Mouse (Mus musculus): Measurements from ENCODE around the gene Slc9a1. TPM values are rescaled to one million over a fixed set of nuclear protein-coding genes. Genes with fewer than 3 reads are reported as not detected.
A peak's percentile ranks its signal among the peaks of the same experiment; 100 is the strongest.

The Slc9a1 gene
- polyA plus RNA-seq, 1 experiment from 2014 or later = 6.1 TPM

DNA sequence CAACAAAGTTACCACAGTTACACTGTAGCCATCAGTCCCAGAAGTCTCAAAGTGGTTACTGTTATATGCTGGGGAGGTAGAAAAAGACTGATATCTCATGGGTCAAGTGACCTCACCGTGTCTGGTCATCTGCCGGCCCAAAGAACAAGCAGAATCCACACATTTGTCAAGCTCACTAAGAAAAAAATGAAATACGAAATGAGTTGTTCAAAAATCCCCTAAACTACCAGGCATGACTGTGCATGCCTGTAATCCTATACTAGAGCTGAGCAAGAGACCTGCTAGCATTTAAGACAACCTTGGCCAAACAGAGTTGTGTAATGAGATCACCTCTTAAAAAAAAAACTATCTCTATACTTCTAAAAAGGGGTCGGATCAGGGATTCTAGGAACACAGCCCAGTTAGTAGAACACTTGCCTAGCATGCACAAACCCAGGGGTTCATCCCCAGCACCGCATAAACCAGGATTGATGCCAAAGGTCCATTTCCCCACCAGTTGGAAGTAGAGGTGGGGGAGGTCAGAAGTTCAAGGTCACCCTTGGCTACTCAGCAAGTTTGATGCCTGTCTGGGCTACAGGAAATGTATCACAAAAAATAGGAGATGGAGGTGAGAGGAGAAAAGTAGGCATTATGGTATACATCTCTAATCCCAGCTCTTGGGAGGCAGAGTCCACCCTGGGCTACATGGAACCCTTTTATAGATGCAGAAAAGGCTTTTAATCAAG lies 21.3 kb upstream of the Slc9a1 start:
- WGBS = 89% methylated on average over 5 of the region's 5 CpGs
- Histone ChIP-seq H3K27me3 (replicated peaks; ENCODE audit: control insufficient read depth, insufficient read depth, low read length) (no peaks in the 10 kb centered on the region), H3K27ac (ENCODE audit: low read depth, low read length) (no peak overlapping the region), H3K36me3 (ENCODE audit: control insufficient read depth, insufficient read depth) (no peaks in the 10 kb centered on the region), H3K9ac (ENCODE audit: low read depth, low read length) (no peak overlapping the region), H3K4me3 (ENCODE audit: low read depth, low read length) (no peak overlapping the region), H3K4me1 (replicated peaks; ENCODE audit: control insufficient read depth, insufficient read depth, low read length) (no peaks in the 10 kb centered on the region), H3K9me3 (ENCODE audit: control insufficient read depth) (no peaks in the 10 kb centered on the region), H3K4me2 (replicated peaks; ENCODE audit: low read depth) (no peak overlapping the region)
- no peak for ATAC-seq
- TF ChIP-seq CTCF (IDR thresholded peaks at IDR 0.05; ENCODE audit: low read depth) = no peak

DNA sequence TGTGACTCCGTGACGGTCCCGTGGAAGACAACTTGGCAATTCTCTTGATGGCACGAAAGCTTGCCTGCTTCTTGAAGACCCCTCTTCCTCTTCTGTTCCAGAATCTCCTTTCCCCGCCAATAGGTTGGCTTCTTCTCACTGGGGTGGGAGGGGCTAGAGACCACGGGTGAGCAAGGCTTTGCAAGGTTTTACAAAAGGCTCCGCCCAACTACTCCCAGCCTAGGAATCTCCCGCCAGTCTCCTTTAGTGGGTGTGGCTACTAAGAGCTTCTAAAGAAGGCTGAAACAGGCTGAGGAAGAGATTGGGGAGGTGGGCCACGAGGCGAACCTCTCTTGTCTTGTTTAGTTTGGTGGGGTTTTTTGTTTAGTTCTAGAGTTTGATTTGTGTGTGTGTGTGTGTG lies 16.7 kb upstream of the Slc9a1 start:
- 73% methylated on average over 10 of the region's 10 CpGs for WGBS
- no peak overlapping the region for H3K4me2 ChIP-seq (replicated peaks; ENCODE audit: low read depth)
- no peaks in the 10 kb centered on the region for H3K36me3 ChIP-seq (ENCODE audit: control insufficient read depth, insufficient read depth)
- ATAC-seq = no peak
- TF ChIP-seq CTCF (IDR thresholded peaks at IDR 0.05; ENCODE audit: low read depth) = no peak
- H3K4me1 ChIP-seq (replicated peaks; ENCODE audit: control insufficient read depth, insufficient read depth, low read length) = no peaks in the 10 kb centered on the region
- no peaks in the 10 kb centered on the region for H3K9me3 ChIP-seq (ENCODE audit: control insufficient read depth)
- H3K9ac ChIP-seq (ENCODE audit: low read depth, low read length) = no peak overlapping the region
- H3K4me3 ChIP-seq (ENCODE audit: low read depth, low read length) = no peak overlapping the region
- no peaks in the 10 kb centered on the region for H3K27me3 ChIP-seq (replicated peaks; ENCODE audit: control insufficient read depth, insufficient read depth, low read length)
- H3K27ac ChIP-seq (ENCODE audit: low read depth, low read length) = no peak overlapping the region

DNA sequence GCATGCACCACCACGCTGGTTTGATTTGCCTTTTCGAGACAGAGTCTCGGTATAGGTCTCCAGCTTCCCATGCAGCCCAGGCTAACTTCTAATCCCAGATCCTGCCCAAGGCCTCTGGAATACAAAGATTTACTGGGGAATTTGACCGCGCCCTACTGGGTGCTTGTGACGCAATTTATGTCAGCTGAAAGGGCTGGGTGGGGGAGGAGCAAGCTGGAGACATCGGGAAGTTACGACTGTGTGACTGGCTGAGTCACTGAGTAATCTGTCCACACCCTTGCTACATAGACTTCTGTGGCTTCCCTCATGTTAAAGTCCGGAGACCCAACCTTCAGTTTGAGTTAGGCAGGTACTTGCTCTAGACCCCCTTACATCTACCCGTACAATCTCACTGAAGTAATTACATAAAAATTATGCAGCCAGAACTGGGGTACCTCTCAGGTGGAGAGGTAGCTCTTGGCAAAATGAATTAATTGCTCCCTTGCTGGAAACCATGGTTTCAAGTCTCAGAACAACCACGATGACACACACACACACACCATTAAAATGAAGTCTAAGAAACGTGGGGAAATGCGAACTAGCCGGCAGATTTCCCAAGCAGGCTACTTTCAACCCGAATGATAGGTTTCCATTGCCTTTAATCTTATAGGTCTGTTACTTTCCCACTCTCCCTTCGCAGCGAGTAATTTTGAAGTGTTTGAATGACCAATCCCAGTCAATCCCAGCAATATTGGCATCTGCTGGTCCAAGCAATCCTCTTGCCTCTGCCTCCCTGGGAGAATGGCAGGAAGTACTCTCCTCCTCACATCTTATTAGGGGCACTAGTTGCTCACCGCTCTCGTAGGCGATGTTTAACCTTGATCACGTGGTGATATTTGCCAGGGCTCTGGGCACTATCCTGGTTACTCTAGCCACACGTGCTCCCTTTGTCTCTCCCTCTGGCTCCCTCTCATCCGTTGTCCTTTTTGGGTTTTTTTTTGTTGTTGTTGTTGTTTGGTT lies 15.8 kb upstream of the Slc9a1 start, which contains the start of gene Wdtc1:
Wdtc1 (minus strand) TSS at position 115 of the 999 bp plus-strand sequence.
- no peak for TF ChIP-seq CTCF (IDR thresholded peaks at IDR 0.05; ENCODE audit: low read depth)
- H3K27me3 ChIP-seq (replicated peaks; ENCODE audit: control insufficient read depth, insufficient read depth, low read length) = no peaks in the 10 kb centered on the region
- H3K27ac ChIP-seq (ENCODE audit: low read depth, low read length) = peak within 1 kb of the TSS; percentile 50; the same call in 1 of the 2 replicates
- H3K4me2 ChIP-seq (replicated peaks; ENCODE audit: low read depth) = no peak within 1 kb of the TSS; the same call in 1 of the 2 replicates
- no peaks in the 10 kb centered on the region for H3K36me3 ChIP-seq (ENCODE audit: control insufficient read depth, insufficient read depth)
- WGBS = 68% methylated on average over 23 of the region's 23 CpGs
- no peaks in the 10 kb centered on the region for H3K4me1 ChIP-seq (replicated peaks; ENCODE audit: control insufficient read depth, insufficient read depth, low read length)
- no peak within 1 kb of the TSS for H3K9ac ChIP-seq (ENCODE audit: low read depth, low read length)
- H3K4me3 ChIP-seq (ENCODE audit: low read depth, low read length) = no peak within 1 kb of the TSS
- peak; percentile 91 for ATAC-seq
- H3K9me3 ChIP-seq (ENCODE audit: control insufficient read depth) = no peaks in the 10 kb centered on the region

DNA sequence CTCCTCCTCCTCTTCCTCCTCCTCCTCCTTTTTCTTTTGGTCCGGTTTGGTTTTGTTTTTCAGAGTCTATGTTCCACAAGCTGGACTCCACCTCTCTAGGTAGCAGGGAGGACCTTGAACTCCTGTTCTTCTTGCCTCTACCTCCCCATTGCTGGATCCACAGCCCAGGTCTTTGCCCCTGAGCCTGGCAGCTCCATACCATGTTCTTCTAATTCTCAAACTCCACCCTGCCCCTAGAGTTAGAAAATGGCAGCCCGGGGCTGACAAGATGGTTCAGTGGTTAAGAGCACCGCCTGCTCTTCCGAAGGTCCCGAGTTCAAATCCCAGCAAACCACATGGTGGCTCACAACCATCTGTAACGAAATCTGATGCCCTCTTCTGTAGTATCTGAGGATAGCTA lies 14.9 kb upstream of the Slc9a1 start:
- Histone ChIP-seq H3K4me2 (replicated peaks; ENCODE audit: low read depth) (no peak overlapping the region), H3K9me3 (ENCODE audit: control insufficient read depth) (no peaks in the 10 kb centered on the region), H3K27ac (ENCODE audit: low read depth, low read length) (no peak overlapping the region), H3K4me1 (replicated peaks; ENCODE audit: control insufficient read depth, insufficient read depth, low read length) (no peaks in the 10 kb centered on the region), H3K9ac (ENCODE audit: low read depth, low read length) (no peak overlapping the region), H3K27me3 (replicated peaks; ENCODE audit: control insufficient read depth, insufficient read depth, low read length) (no peaks in the 10 kb centered on the region), H3K4me3 (ENCODE audit: low read depth, low read length) (no peak overlapping the region), H3K36me3 (ENCODE audit: control insufficient read depth, insufficient read depth) (no peaks in the 10 kb centered on the region)
- WGBS = 92% methylated on average over 6 of the region's 6 CpGs
- TF ChIP-seq CTCF (IDR thresholded peaks at IDR 0.05; ENCODE audit: low read depth) = no peak
- no peak for ATAC-seq

DNA sequence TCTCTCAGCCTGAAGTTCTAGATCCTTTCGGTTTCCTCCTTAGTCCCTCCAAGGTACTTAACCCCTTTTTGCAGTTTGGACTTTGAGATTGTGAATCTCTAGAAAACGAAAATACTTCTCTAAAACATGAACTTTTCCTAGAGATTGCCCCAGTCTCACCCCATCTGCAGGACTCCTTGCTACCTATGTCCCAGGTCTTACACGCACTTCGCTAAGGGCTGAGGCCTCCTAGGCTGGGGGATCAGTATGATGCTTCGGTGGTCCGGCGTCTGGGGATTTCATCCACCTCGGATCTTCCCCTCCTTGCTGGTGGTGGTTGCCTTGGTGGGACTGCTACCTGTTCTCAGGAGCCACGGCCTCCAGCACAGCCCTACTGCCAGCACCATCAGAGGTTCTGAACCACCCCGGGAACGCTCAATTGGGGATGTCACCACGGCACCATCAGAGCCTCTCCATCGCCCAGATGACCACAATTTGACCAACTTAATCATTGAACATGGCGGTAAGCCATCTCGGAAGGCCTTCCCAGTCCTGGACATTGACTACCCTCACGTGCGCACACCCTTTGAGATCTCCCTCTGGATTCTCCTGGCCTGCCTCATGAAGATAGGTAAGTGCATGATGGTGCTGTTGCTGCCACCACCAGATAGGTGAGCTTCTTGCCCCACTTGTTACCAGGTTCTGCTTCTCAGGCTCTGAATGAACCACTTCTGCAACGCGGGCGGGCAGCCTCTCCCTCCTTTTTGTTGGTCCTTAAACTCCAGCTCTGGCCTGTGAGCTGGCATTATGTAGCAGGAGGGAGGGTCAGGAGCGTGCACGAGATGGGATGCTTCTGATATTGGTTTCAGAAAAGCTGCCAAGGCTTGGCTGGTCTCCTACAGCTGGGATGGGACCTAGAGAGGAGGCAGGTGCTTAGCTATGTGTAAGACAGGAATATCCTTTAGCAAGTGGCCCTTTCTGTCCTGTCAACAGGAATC lies 1.1 kb downstream of the Slc9a1 start:
- Histone ChIP-seq H3K4me3 (ENCODE audit: low read depth, low read length) (peak overlapping the region; percentile 88), H3K9me3 (ENCODE audit: control insufficient read depth) (no peaks in the 10 kb centered on the region), H3K27ac (ENCODE audit: low read depth, low read length) (peak overlapping the region; percentile 87; the same call in 1 of the 2 replicates), H3K9ac (ENCODE audit: low read depth, low read length) (peak overlapping the region; percentile 89), H3K4me1 (replicated peaks; ENCODE audit: control insufficient read depth, insufficient read depth, low read length) (peaks cover 19% of the 10 kb centered on the region; the same call in 1 of the 2 replicates), H3K4me2 (replicated peaks; ENCODE audit: low read depth) (peak overlapping the region; percentile 78), H3K36me3 (ENCODE audit: control insufficient read depth, insufficient read depth) (peaks cover 7% of the 10 kb centered on the region), H3K27me3 (replicated peaks; ENCODE audit: control insufficient read depth, insufficient read depth, low read length) (no peaks in the 10 kb centered on the region)
- ATAC-seq = no peak
- 52% methylated on average over 22 of the region's 22 CpGs for WGBS
- TF ChIP-seq CTCF (IDR thresholded peaks at IDR 0.05; ENCODE audit: low read depth) = no peak

Data from intestine, postnatal 0 days (tissue).